Mouse (Mus musculus) liver, postnatal 0 days (tissue): ENCODE results near the gene Gm29776. TPM values are rescaled to one million over a fixed set of nuclear protein-coding genes. Genes with fewer than 3 reads are reported as not detected.

ENCODE experiments used
- ATAC-seq: fragments of 200-750 bp; cut with Nextera tagmentation; 2 replicates; pipeline ENCODE4 v1.8.0; 2017; ENCODE audit warnings: mild to moderate bottlenecking, moderate library complexity
- DNase-seq: peaks from one replicate; pipeline ENCODE4 v3.0.0-alpha.2; 2016
- H3K27ac ChIP-seq: fragments of 300-500 bp; sonication (generic); 2 replicates; pipeline ENCODE4 v1.5.1; 2014; ENCODE audit warnings: antibody characterized with exemption, moderate library complexity, mild to moderate bottlenecking, low read depth
- H3K27me3 ChIP-seq: fragments of 300-500 bp; sonication (generic); 2 replicates; pipeline ENCODE4 v1.6.1; 2014; ENCODE audit warnings: low read length, control low read depth, mixed read lengths; ENCODE audit not compliant: insufficient read depth
- H3K36me3 ChIP-seq: fragments of 300-500 bp; sonication (generic); replicated peaks from 2 replicates; pipeline ENCODE4 v1.6.1; 2014; ENCODE audit warnings: mild to moderate bottlenecking, control low read depth, low read length, moderate library complexity, mixed read lengths; ENCODE audit not compliant: insufficient read depth
- H3K4me1 ChIP-seq: fragments of 300-500 bp; sonication (generic); 2 replicates; pipeline ENCODE4 v1.6.1; 2014; ENCODE audit warnings: antibody characterized with exemption, mild to moderate bottlenecking, control low read depth; ENCODE audit not compliant: insufficient read depth
- H3K4me2 ChIP-seq: fragments of 300-500 bp; sonication (generic); 2 replicates; pipeline ENCODE4 v1.6.1; 2014; ENCODE audit warnings: low read depth, mild to moderate bottlenecking, low read length, moderate library complexity, mixed read lengths
- H3K4me3 ChIP-seq: fragments of 300-500 bp; sonication (generic); 2 replicates; pipeline ENCODE4 v1.5.1; 2014; ENCODE audit warnings: low read depth, low read length
- H3K9ac ChIP-seq: fragments of 300-500 bp; sonication (generic); replicated peaks from 2 replicates; pipeline ENCODE4 v1.6.1; 2014; ENCODE audit warnings: mild to moderate bottlenecking, moderate library complexity
- H3K9me3 ChIP-seq: fragments of 300-500 bp; sonication (generic); 2 replicates; pipeline ENCODE4 v1.6.1; 2016; ENCODE audit warnings: mild to moderate bottlenecking, control low read depth, low read length, mixed read lengths
- CTCF ChIP-seq: sonication (generic); IDR thresholded peaks from 2 replicates; pipeline ENCODE4 v1.5.1; 2016; ENCODE audit warnings: antibody characterized with exemption, low read depth
- EP300 ChIP-seq: IDR thresholded peaks from 2 replicates; pipeline ENCODE4 v1.6.1; 2016; ENCODE audit warnings: antibody characterized with exemption, low read depth, mild to moderate bottlenecking
- WGBS: fragments of 180-500 bp; shearing (Covaris S2); extraction: QIAGEN DNeasy Blood & Tissue Kit; methylation state at CpG from one replicate; pipeline ENCODE4 v1.1.7; 2014; ENCODE audit not compliant: insufficient replicate concordance; 5-methylcytosine and 5-hydroxymethylcytosine counted together
- polyA plus RNA-seq: library from polyadenylated mRNA; unstranded; fragments of >200 nt; fragmentation: Nextera tagmentation; extraction: Ambion mirVana; gene quantifications from 2 replicates; pipeline ENCODE4 v1.2.1, GENCODE M21; 2015

Gene Gm29776
- polyA plus RNA-seq, 1 experiment from 2014 or later: not detected

DNA sequence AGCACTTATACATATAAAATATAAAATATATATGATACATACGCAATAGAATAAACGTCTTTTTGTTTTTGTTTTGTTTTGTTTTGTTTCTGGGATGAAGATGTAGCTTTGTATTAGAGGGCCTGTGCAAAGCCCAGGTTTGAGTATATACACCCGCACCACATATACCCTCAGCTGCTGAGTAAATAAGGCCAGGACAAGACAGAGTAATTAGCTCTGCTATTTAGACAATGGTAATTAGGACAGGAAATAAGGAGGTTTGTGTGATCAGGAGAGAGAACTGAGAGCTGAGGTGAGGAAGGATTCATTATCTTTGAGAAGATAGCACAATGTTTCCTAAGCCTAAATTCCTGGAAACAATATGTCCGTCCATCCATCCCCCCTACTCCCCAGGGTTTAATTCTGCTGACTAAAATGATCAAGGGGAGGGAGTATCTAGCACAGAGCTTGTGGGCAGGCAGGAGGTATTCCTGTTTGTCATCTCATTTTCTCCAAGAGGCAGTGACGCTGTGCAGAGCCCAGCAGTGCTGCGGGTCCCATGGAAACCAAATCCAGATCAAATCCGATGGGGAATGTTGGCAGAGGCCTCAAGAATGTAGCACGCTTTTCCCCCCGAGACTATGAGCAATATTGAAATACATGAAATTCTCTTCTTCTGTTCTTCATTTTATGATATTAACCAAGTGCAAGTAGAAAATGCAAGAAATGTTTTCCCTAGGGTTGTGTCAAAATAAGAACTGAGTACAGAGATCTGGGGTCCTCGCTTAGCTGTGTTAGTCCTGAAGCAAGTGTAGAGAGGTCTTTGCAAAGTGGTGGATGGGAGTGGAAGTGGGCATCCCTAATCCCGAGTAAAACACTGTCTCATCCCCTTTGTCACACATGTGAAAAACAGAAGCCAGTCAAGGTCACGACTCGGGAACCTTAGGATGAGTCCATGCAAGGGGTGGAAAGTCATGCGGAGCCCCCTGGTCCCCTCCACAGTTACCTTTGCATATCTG is 38.2 kb upstream of the Gm29776 start:
- Histone ChIP-seq H3K4me1 (no peaks in the 10 kb centered on the region), H3K9me3 (no peaks in the 10 kb centered on the region), H3K4me2 (no peak overlapping the region), H3K9ac (no peak overlapping the region), H3K4me3 (no peak overlapping the region), H3K27me3 (no peaks in the 10 kb centered on the region), H3K27ac (no peak overlapping the region), H3K36me3 (no peaks in the 10 kb centered on the region)
- WGBS: 71% methylated on average over 14 of the region's 14 CpGs
- no peak for TF ChIP-seq CTCF
- TF ChIP-seq EP300: no peak
- ATAC-seq (no peak), DNase-seq (no peak)

DNA sequence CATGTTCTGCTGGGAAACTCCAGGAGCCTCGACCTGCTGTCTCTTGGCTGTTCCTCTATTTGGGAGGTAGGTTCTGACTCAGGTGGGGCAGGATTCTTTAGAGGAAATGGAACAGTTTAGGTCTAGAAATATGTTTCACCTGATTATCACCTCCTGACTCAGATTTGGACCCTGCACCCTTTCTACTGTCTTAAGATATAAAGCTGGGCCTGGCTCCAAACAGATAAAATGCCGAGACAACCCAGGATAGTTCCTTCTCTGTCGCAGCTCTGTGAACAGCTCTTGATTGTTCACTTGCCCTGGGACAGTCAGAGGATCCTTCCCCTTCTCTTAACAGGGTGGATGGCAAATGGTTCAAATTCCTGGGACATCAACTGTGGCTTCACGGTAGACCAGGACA is 36.6 kb upstream of the Gm29776 start:
- Histone ChIP-seq H3K4me2 (no peak overlapping the region), H3K9ac (no peak overlapping the region), H3K4me3 (no peak overlapping the region), H3K9me3 (no peaks in the 10 kb centered on the region), H3K36me3 (no peaks in the 10 kb centered on the region), H3K27me3 (no peaks in the 10 kb centered on the region), H3K4me1 (no peaks in the 10 kb centered on the region), H3K27ac (no peak overlapping the region)
- WGBS: 38% methylated on average over 4 of the region's 4 CpGs
- TF ChIP-seq EP300 (no peak), CTCF (no peak)
- DNase-seq: no peak
- ATAC-seq: no peak

DNA sequence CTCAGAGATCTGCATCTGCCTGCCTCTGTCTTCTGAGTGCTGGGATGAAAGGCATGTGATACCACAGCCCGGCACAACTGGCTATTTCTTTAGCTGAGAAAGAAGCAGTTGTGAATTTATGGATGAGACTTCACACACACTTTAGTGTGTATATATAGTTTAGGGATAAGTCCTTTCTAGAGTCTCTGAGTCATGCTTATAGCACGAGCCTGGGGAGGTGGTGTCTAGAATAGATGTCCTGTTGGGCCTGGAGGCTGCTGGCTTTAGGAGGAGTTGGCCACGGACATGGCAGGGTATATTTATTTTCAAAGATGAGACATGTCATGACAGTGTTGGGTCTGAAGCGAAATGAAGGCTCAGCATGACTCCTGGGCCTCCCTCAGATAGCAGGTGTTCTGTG is 35.4 kb upstream of the Gm29776 start:
- Histone ChIP-seq H3K36me3 (no peaks in the 10 kb centered on the region), H3K27me3 (no peaks in the 10 kb centered on the region), H3K9ac (no peak overlapping the region), H3K4me1 (no peaks in the 10 kb centered on the region), H3K27ac (no peak overlapping the region), H3K4me2 (no peak overlapping the region), H3K4me3 (no peak overlapping the region), H3K9me3 (no peaks in the 10 kb centered on the region)
- TF ChIP-seq EP300 (no peak), CTCF (no peak)
- WGBS: 71% methylated on average over 4 of the region's 4 CpGs
- no peak for DNase-seq
- no peak for ATAC-seq

DNA sequence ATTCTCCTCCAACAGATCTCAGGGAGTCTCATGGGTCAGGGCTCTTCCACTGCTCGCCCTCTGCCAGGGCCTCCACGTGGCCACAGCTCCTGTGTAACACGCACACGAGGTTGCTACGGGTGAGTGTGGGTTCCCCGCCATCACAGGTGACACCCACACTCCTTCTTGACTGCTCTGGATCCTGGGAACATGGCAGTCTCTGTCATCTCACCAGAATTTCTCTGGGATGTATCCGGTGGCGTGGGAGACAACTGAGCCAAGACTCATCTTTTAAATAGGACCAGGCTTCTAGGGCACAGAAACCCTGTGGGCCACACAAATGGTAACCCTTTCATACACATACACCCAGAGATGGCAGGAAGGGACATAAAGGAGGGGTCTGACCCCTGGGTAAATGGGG is 33.6 kb upstream of the Gm29776 start:
- 82% methylated on average over 8 of the region's 8 CpGs for WGBS
- no peak for TF ChIP-seq EP300
- TF ChIP-seq CTCF: no peak
- Histone ChIP-seq H3K27me3 (no peaks in the 10 kb centered on the region), H3K4me3 (no peak overlapping the region), H3K9me3 (no peaks in the 10 kb centered on the region), H3K27ac (no peak overlapping the region), H3K4me1 (no peaks in the 10 kb centered on the region), H3K4me2 (no peak overlapping the region), H3K9ac (no peak overlapping the region), H3K36me3 (no peaks in the 10 kb centered on the region)
- ATAC-seq (no peak), DNase-seq (no peak)

DNA sequence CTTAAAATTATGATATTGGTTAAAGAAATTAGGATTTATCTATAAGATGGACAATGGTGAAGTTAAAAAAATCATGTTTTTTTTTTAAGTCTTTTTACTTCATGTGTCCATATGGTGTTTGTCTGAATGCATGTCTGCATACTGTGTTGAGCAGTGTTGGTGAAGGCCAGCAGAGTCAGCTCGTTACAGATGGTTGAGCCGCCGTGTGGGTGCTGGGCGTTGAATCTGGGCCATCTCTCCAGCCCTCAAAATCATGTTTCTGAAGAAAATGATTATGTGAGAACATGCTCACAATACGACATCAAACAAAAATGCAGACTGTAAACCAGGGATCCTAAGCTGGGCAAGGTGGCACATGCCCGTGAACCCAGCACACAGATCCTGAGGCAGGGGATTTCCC is 31.7 kb upstream of the Gm29776 start:
- H3K9ac ChIP-seq: no peak overlapping the region
- no peak overlapping the region for H3K4me3 ChIP-seq
- H3K9me3 ChIP-seq: no peaks in the 10 kb centered on the region
- 70% methylated on average over 6 of the region's 6 CpGs for WGBS
- H3K27me3 ChIP-seq: no peaks in the 10 kb centered on the region
- no peaks in the 10 kb centered on the region for H3K36me3 ChIP-seq
- H3K4me2 ChIP-seq: no peak overlapping the region
- H3K4me1 ChIP-seq: no peaks in the 10 kb centered on the region
- DNase-seq (no peak), ATAC-seq (no peak)
- no peak overlapping the region for H3K27ac ChIP-seq
- TF ChIP-seq CTCF (no peak), EP300 (no peak)

DNA sequence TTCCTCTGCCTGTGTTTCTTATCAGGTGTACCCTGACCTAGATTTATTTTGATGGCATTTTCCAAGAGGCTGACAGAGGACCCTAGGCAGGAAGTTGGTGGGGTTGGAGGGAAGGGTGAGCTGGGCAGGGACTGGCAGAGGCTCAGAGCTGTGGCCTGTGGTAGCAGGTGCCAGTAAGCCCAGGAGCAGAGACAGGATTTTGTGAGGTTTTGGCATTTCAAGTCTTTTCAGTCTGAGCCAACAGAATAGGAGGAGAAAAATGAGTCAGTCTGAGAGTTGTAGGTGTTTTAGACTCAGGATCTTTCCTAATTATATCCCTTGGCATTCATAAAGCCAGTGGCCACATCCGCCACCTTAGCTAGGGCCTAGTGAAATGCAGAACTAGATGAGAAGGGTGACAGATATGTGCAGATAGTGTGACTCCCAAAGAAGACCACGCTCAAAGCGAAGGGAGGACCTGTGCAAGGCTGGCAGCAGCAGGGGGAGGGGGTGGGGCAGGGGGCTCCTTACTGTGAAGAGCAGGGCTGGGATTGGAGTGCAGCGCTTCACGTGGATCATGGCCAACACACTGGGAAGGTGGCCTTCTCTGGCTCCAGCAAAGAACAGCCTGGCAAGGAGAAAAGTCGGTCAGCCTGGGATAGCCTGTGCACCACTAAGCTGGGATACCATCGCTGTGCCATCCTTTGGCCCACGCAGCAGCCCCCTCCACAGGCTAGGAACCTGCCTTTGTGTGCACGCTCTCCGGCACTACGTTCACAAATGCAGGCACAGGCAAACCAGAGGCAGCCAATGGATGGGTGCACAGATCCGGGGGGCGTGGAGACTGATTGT is 30.4 kb upstream of the Gm29776 start:
- Histone ChIP-seq H3K9ac (no peak overlapping the region), H3K36me3 (no peaks in the 10 kb centered on the region), H3K9me3 (no peaks in the 10 kb centered on the region), H3K27me3 (no peaks in the 10 kb centered on the region), H3K27ac (no peak overlapping the region), H3K4me3 (no peak overlapping the region), H3K4me2 (no peak overlapping the region), H3K4me1 (no peaks in the 10 kb centered on the region)
- 81% methylated on average over 13 of the region's 13 CpGs for WGBS
- DNase-seq: no peak
- no peak for ATAC-seq
- TF ChIP-seq CTCF (no peak), EP300 (no peak)
